Mouse (Mus musculus) thymus, adult 2 months (tissue): Measurements from ENCODE around the gene Sult6b2. TPM values are rescaled to one million over a fixed set of nuclear protein-coding genes. Genes with fewer than 3 reads are reported as not detected.

Experiments used
- DNase-seq: peaks from one replicate; pipeline ENCODE4 v3.0.0; 2021
- H3K27ac ChIP-seq: fragments of 200-500 bp; 2 replicates; pipeline ENCODE4 v1.5.1; 2012; ENCODE audit warnings: low read length, control low read depth; ENCODE audit not compliant: control insufficient read depth, insufficient read depth
- H3K27me3 ChIP-seq: fragments of 200-500 bp; 2 replicates; pipeline ENCODE4 v1.6.1; 2012; ENCODE audit warnings: mild to moderate bottlenecking, low read length, moderate library complexity, mixed read lengths; ENCODE audit not compliant: control insufficient read depth, insufficient read depth
- H3K36me3 ChIP-seq: fragments of 200-500 bp; 2 replicates; pipeline ENCODE4 v1.6.1; 2012; ENCODE audit warnings: mild to moderate bottlenecking, low read length, moderate library complexity; ENCODE audit not compliant: control insufficient read depth, insufficient read depth
- H3K4me1 ChIP-seq: fragments of 200-500 bp; replicated peaks from 2 replicates; pipeline ENCODE4 v1.6.1; 2012; ENCODE audit warnings: low read length; ENCODE audit not compliant: control insufficient read depth, insufficient read depth
- H3K4me3 ChIP-seq: fragments of 200-500 bp; 2 replicates; pipeline ENCODE4 v1.5.1; 2012; ENCODE audit warnings: mild to moderate bottlenecking, low read length, control low read depth, moderate library complexity; ENCODE audit not compliant: control insufficient read depth, insufficient read depth
- CTCF ChIP-seq: fragments of 200-500 bp; IDR thresholded peaks from 2 replicates; pipeline ENCODE4 v1.5.1; 2012; ENCODE audit warnings: mild to moderate bottlenecking, control low read depth, low read length, moderate library complexity, borderline replicate concordance; ENCODE audit not compliant: control insufficient read depth, poor library complexity, insufficient read depth; ENCODE audit errors: extremely low read depth
- POLR2A ChIP-seq: fragments of 200-500 bp; IDR thresholded peaks from 2 replicates; pipeline ENCODE4 v1.6.1; 2012; ENCODE audit warnings: mild to moderate bottlenecking, low read length, control low read depth, moderate library complexity; ENCODE audit not compliant: control insufficient read depth, poor library complexity, insufficient read depth; ENCODE audit errors: extremely low read depth
- WGBS: fragments of 180-500 bp; shearing (Covaris S2); methylation state at CpG from one replicate; pipeline ENCODE4 v1.1.7; 2018; 5-methylcytosine and 5-hydroxymethylcytosine counted together
- polyA plus RNA-seq: library from polyadenylated mRNA; depleted of rRNA; stranded (reverse); fragments of >200 nt; gene quantifications from 2 replicates; pipeline ENCODE4 v1.2.3, GENCODE M21; 2012

The Sult6b2 gene
- polyA plus RNA-seq, 1 experiment = 0.08 TPM

DNA sequence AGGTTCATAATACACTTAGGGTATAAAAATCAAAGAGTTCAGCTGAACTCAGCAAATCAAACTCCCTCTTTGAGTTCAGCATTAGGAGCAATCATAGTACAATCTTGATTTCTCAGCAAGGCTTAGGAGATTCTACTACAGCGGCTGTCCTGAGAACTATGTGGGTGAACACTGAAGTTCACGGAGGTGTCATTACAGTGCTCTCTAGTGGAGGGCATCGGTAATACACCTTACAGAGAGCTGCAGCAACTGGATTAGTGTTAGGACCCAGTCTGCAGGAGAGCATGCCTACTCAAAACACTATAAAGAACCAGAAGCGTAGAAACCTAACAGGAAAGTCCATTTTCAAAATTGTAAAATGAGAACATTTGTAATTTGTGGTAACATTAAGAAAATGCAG lies 19.0 kb downstream of the Sult6b2 start:
- no peaks in the 10 kb centered on the region for H3K27me3 ChIP-seq
- no peak overlapping the region for H3K4me3 ChIP-seq
- DNase-seq = peak; percentile 79
- peaks cover under 1% of the 10 kb centered on the region for H3K4me1 ChIP-seq
- WGBS = 16% methylated on average over 4 of the region's 4 CpGs
- TF ChIP-seq POLR2A (no peak), CTCF (no peak)
- no peaks in the 10 kb centered on the region for H3K36me3 ChIP-seq
- no peak overlapping the region for H3K27ac ChIP-seq

DNA sequence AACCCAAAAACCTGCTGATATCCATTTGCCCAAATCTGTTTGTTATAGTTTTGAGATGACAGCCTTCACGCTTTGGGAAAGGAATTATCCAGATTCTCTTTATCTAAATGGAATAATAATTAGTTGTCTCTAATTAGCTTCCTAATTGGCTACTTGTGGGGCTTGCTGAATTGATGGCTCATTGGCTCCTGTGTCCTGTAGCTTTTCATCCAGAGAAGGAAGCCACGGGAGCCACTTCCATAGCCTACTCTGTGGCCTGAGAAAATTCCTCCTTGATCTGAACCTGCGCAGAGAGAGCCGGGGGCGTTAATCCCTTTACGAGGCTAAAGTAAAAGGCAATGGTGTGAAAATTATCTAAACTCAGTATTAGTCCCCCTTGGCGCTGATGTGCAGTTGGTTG lies 23.0 kb downstream of the Sult6b2 start:
- Histone ChIP-seq H3K4me3 (no peak overlapping the region), H3K36me3 (no peaks in the 10 kb centered on the region), H3K27me3 (no peaks in the 10 kb centered on the region), H3K27ac (no peak overlapping the region), H3K4me1 (peaks cover 10% of the 10 kb centered on the region)
- TF ChIP-seq POLR2A (no peak), CTCF (no peak)
- WGBS = 98% methylated on average over 7 of the region's 7 CpGs
- DNase-seq = no peak

DNA sequence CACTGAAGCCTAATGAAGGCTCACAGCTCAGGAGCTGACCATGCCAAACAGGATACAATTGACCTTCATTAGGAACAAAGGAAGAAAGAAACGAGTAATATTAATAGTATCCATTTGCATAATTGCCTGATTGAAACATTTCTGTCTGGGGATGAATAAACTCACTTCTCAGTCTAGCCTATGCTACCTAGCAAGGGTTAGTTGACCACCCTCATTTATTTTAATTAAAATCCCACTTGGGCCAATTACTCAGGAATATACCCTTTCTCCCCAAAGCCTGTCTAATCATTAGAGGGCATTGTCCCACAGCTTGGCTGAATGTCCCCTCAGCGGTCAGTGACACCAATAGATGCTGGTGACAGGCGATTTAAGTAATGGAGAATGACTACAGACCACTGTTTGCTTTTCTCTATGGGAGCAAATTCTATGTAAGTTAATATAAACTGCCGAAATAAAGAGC lies 23.7 kb downstream of the Sult6b2 start:
- DNase-seq = no peak
- no peak overlapping the region for H3K4me3 ChIP-seq
- peaks cover 12% of the 10 kb centered on the region for H3K4me1 ChIP-seq
- WGBS = 95% methylated on average over 4 of the region's 4 CpGs
- no peak for TF ChIP-seq POLR2A
- TF ChIP-seq CTCF = no peak
- no peaks in the 10 kb centered on the region for H3K36me3 ChIP-seq
- no peaks in the 10 kb centered on the region for H3K27me3 ChIP-seq
- H3K27ac ChIP-seq = no peak overlapping the region; the same call in 1 of the 2 replicates

GRCm38 (mm10) chr6:142779812-142780573 lies 24.3 kb downstream of the Sult6b2 start:
- DNase-seq = peak; percentile 53
- H3K4me1 ChIP-seq = peaks cover 12% of the 10 kb centered on the region
- no peaks in the 10 kb centered on the region for H3K27me3 ChIP-seq
- no peak overlapping the region for H3K4me3 ChIP-seq
- TF ChIP-seq CTCF = no peak
- no peak for TF ChIP-seq POLR2A
- peaks cover 1% of the 10 kb centered on the region; the same call in 1 of the 2 replicates for H3K36me3 ChIP-seq
- 47% methylated on average over 14 of the region's 14 CpGs for WGBS
- H3K27ac ChIP-seq = peak overlapping the region; percentile 45; the same call in 1 of the 2 replicates

GRCm38 (mm10) chr6:142779045-142779811 lies 25.1 kb downstream of the Sult6b2 start:
- H3K4me1 ChIP-seq = peaks cover 12% of the 10 kb centered on the region
- H3K4me3 ChIP-seq = no peak overlapping the region
- peaks cover 3% of the 10 kb centered on the region; the same call in 1 of the 2 replicates for H3K36me3 ChIP-seq
- DNase-seq = peak; percentile 71
- TF ChIP-seq POLR2A (no peak), CTCF (no peak)
- H3K27me3 ChIP-seq = no peaks in the 10 kb centered on the region
- 41% methylated on average over 11 of the region's 11 CpGs for WGBS
- H3K27ac ChIP-seq = peak overlapping the region; percentile 45; the same call in 1 of the 2 replicates

GRCm38 (mm10) chr6:142776935-142777334 lies 27.4 kb downstream of the Sult6b2 start:
- DNase-seq = no peak
- H3K4me3 ChIP-seq = no peak overlapping the region
- H3K27me3 ChIP-seq = no peaks in the 10 kb centered on the region
- H3K36me3 ChIP-seq = peaks cover 22% of the 10 kb centered on the region
- no peak overlapping the region for H3K27ac ChIP-seq
- H3K4me1 ChIP-seq = peaks cover 12% of the 10 kb centered on the region
- 63% methylated on average over 4 of the region's 4 CpGs for WGBS
- no peak for TF ChIP-seq POLR2A
- TF ChIP-seq CTCF = no peak
